Mouse (Mus musculus) thymus, adult 2 months (tissue): ENCODE results near the gene Mllt6. TPM values are rescaled to one million over a fixed set of nuclear protein-coding genes. Genes with fewer than 3 reads are reported as not detected.

Experiments
- DNase-seq: peaks from one replicate; pipeline ENCODE4 v3.0.0; 2021
- H3K27ac ChIP-seq: fragments of 200-500 bp; 2 replicates; pipeline ENCODE4 v1.5.1; 2012; ENCODE audit warnings: low read length, control low read depth; ENCODE audit not compliant: control insufficient read depth, insufficient read depth
- H3K27me3 ChIP-seq: fragments of 200-500 bp; 2 replicates; pipeline ENCODE4 v1.6.1; 2012; ENCODE audit warnings: mild to moderate bottlenecking, low read length, moderate library complexity, mixed read lengths; ENCODE audit not compliant: control insufficient read depth, insufficient read depth
- H3K36me3 ChIP-seq: fragments of 200-500 bp; 2 replicates; pipeline ENCODE4 v1.6.1; 2012; ENCODE audit warnings: mild to moderate bottlenecking, low read length, moderate library complexity; ENCODE audit not compliant: control insufficient read depth, insufficient read depth
- H3K4me1 ChIP-seq: fragments of 200-500 bp; replicated peaks from 2 replicates; pipeline ENCODE4 v1.6.1; 2012; ENCODE audit warnings: low read length; ENCODE audit not compliant: control insufficient read depth, insufficient read depth
- H3K4me3 ChIP-seq: fragments of 200-500 bp; 2 replicates; pipeline ENCODE4 v1.5.1; 2012; ENCODE audit warnings: mild to moderate bottlenecking, low read length, control low read depth, moderate library complexity; ENCODE audit not compliant: control insufficient read depth, insufficient read depth
- CTCF ChIP-seq: fragments of 200-500 bp; IDR thresholded peaks from 2 replicates; pipeline ENCODE4 v1.5.1; 2012; ENCODE audit warnings: mild to moderate bottlenecking, control low read depth, low read length, moderate library complexity, borderline replicate concordance; ENCODE audit not compliant: control insufficient read depth, poor library complexity, insufficient read depth; ENCODE audit errors: extremely low read depth
- POLR2A ChIP-seq: fragments of 200-500 bp; IDR thresholded peaks from 2 replicates; pipeline ENCODE4 v1.6.1; 2012; ENCODE audit warnings: mild to moderate bottlenecking, low read length, control low read depth, moderate library complexity; ENCODE audit not compliant: control insufficient read depth, poor library complexity, insufficient read depth; ENCODE audit errors: extremely low read depth
- WGBS: fragments of 180-500 bp; shearing (Covaris S2); methylation state at CpG from one replicate; pipeline ENCODE4 v1.1.7; 2018; 5-methylcytosine and 5-hydroxymethylcytosine counted together
- polyA plus RNA-seq: library from polyadenylated mRNA; depleted of rRNA; stranded (reverse); fragments of >200 nt; gene quantifications from 2 replicates; pipeline ENCODE4 v1.2.3, GENCODE M21; 2012

Gene Mllt6
- polyA plus RNA-seq, 1 experiment = 89.5 TPM

DNA sequence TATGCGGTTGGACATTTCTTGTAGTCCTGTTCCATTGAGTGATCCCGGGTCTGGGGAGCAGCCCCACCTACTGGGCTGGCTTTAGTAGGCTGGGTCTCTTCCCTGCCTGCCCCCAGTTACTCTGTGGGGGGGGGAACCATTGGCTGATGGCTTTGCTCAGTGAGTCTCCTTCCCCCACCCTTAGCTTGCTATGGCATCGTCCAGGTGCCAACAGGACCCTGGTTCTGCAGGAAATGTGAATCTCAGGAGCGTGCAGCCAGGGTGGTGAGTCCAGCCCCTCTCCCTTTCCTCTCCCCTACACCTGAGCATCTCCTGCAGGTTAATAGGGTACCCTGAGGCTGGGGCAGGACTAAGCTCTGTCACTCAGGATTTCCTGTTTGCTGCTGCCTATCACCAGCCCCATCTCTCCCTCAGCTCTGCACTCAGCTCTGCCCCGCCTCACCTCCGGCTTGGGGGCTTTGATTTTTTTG is 1.6 kb downstream of the Mllt6 start:
- 10% methylated on average over 6 of the region's 6 CpGs for WGBS
- H3K4me1 ChIP-seq = peaks cover 40% of the 10 kb centered on the region
- H3K4me3 ChIP-seq = peak overlapping the region; percentile 37
- no peaks in the 10 kb centered on the region; the same call in none of the 2 replicates for H3K36me3 ChIP-seq
- DNase-seq = peak; percentile 46
- no peaks in the 10 kb centered on the region for H3K27me3 ChIP-seq
- no peak overlapping the region for H3K27ac ChIP-seq
- no peak for TF ChIP-seq CTCF
- no peak for TF ChIP-seq POLR2A

GRCm38 (mm10) chr11:97665431-97665830 is 2.2 kb downstream of the Mllt6 start:
- Histone ChIP-seq H3K4me1 (peaks cover 39% of the 10 kb centered on the region), H3K27ac (no peak overlapping the region), H3K4me3 (no peak overlapping the region), H3K36me3 (peaks cover 4% of the 10 kb centered on the region), H3K27me3 (no peaks in the 10 kb centered on the region)
- whole genome bisulfite sequencing = 95% methylated on average over 13 of the region's 13 CpGs
- TF ChIP-seq POLR2A (no peak), CTCF (no peak)
- DNase-seq = no peak

- peaks cover 31% of the 10 kb centered on the region for H3K4me1 ChIP-seq
- H3K27me3 ChIP-seq = no peaks in the 10 kb centered on the region
These were observed 3.0 kb downstream of the Mllt6 start for GRCm38 (mm10) chr11:97666221-97666620.

GRCm38 (mm10) chr11:97666794-97667193 is 3.6 kb downstream of the Mllt6 start:
- Histone ChIP-seq H3K27ac (no peak overlapping the region), H3K36me3 (peaks cover 10% of the 10 kb centered on the region), H3K4me3 (no peak overlapping the region), H3K27me3 (no peaks in the 10 kb centered on the region), H3K4me1 (peaks cover 26% of the 10 kb centered on the region)
- DNase-seq = no peak
- 92% methylated on average over 15 of the region's 15 CpGs for WGBS
- TF ChIP-seq CTCF = no peak
- TF ChIP-seq POLR2A = no peak

More at GRCm38 (mm10) chr11:97666221-97666620, 3.0 kb downstream of the Mllt6 start:
- no peak for DNase-seq
- peaks cover 7% of the 10 kb centered on the region for H3K36me3 ChIP-seq
- no peak overlapping the region for H3K27ac ChIP-seq
- TF ChIP-seq CTCF = no peak
- TF ChIP-seq POLR2A = no peak
- WGBS = 98% methylated on average over 7 of the region's 7 CpGs
- H3K4me3 ChIP-seq = no peak overlapping the region

DNA sequence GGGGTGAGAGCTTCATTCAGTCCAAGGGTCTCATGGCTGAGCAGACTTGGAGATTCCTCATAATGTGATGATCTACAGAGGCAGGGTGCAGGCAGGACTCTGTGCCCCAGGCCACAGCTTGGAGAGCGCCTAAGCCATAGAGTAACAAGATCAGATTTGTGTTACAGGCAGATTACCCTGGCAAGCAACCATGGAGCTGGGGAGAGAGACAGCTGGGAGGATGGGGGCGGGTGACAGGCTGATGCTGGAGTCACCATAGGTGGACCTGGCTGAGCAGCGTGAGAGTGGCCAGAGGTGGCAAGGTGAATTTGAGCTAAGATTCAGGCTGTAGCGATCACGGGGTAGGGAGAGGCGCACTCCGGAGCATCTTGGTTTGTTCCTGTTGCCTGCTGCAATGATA is 4.9 kb downstream of the Mllt6 start:
- H3K4me3 ChIP-seq = no peak overlapping the region
- H3K27me3 ChIP-seq = no peaks in the 10 kb centered on the region
- peaks cover 11% of the 10 kb centered on the region for H3K36me3 ChIP-seq
- 96% methylated on average over 7 of the region's 7 CpGs for WGBS
- H3K27ac ChIP-seq = no peak overlapping the region
- H3K4me1 ChIP-seq = peaks cover 16% of the 10 kb centered on the region
- no peak for DNase-seq
- TF ChIP-seq POLR2A = no peak
- no peak for TF ChIP-seq CTCF

GRCm38 (mm10) chr11:97669268-97669667 is 6.1 kb downstream of the Mllt6 start:
- H3K36me3 ChIP-seq = peaks cover 18% of the 10 kb centered on the region
- H3K4me1 ChIP-seq = peaks cover 12% of the 10 kb centered on the region
- 96% methylated on average over 15 of the region's 15 CpGs for WGBS
- H3K27ac ChIP-seq = no peak overlapping the region
- TF ChIP-seq POLR2A (no peak), CTCF (no peak)
- H3K27me3 ChIP-seq = no peaks in the 10 kb centered on the region
- no peak overlapping the region for H3K4me3 ChIP-seq
- DNase-seq = no peak

DNA sequence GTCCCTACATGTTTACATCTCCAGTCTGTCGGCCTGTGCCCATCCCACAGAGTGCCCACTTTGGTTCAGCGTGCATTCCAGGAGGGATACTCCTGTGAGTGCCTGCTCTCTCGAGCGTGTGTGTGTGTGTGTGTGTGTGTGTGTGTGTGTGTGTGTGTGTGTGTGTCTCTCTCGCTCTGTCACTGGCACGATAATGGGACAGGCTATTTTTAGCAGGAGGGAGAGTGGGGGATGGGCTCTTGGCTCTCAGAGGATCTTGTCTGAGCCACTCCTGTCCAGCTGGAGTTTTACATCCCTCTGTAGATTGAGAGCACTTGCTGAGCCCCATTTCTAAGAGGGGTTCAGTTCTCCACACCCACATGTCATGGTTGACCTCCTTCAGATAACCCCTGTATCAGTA is 6.6 kb downstream of the Mllt6 start:
- 83% methylated on average over 6 of the region's 6 CpGs for whole genome bisulfite sequencing
- no peak for TF ChIP-seq POLR2A
- no peak for TF ChIP-seq CTCF
- H3K27ac ChIP-seq = no peak overlapping the region
- peaks cover 23% of the 10 kb centered on the region for H3K36me3 ChIP-seq
- no peak overlapping the region for H3K4me3 ChIP-seq
- no peak for DNase-seq
- peaks cover 9% of the 10 kb centered on the region for H3K4me1 ChIP-seq
- no peaks in the 10 kb centered on the region for H3K27me3 ChIP-seq
